Mouse (Mus musculus): ENCODE data around the gene Eps8l3.

Gene Eps8l3

DNA sequence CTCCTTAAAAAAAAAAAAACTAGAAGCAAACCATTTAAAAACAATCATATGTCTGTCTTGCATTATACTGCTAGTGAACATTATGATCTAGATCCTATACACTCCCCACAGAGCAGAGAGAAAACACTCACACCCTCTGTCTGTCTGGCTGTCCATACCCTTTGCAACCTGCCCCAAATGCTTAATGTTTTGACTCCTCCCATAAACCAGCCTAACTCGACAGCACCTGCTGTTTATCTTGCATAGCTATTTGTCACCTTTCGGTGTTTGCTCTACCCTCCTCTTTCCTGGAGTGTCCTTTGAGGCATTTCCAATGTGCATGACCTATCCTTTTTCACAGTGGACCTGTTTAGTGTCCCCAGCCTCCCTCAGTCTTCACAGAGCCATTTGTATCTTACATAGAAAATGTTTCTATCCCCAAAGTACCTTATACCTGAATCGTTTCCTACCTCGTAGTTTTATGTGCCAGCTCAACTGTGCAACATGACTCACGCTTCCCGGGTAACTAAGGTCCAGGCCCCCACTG is 18.2 kb downstream of the Eps8l3 start:
- H3K4me3 ChIP-seq (replicated peaks; ENCODE audit: low read length), result peak overlapping the region; percentile 78
- H3K4me1 ChIP-seq (replicated peaks; ENCODE audit: low read depth, low read length), result peaks cover 12% of the 10 kb centered on the region
- TF ChIP-seq CTCF (conservative IDR thresholded peaks at IDR 0.05; ENCODE audit: low read length), result no peak
- no peak for TF ChIP-seq POU5F1 (IDR thresholded peaks at IDR 0.05; ENCODE audit: borderline replicate concordance, low read length)
- TF ChIP-seq NANOG (IDR thresholded peaks at IDR 0.05; ENCODE audit: borderline replicate concordance, low read length), result no peak
- peaks cover 80% of the 10 kb centered on the region for H3K27me3 ChIP-seq (ENCODE audit: insufficient read depth, low read length)
- H3K9me3 ChIP-seq (ENCODE audit: low read length), result 0 out of 2 replicates have a peak, but pooled peaks cover 4% of the 10 kb centered on the region
- H3K36me3 ChIP-seq (ENCODE audit: insufficient read depth, low read length), result no peaks in the 10 kb centered on the region

DNA sequence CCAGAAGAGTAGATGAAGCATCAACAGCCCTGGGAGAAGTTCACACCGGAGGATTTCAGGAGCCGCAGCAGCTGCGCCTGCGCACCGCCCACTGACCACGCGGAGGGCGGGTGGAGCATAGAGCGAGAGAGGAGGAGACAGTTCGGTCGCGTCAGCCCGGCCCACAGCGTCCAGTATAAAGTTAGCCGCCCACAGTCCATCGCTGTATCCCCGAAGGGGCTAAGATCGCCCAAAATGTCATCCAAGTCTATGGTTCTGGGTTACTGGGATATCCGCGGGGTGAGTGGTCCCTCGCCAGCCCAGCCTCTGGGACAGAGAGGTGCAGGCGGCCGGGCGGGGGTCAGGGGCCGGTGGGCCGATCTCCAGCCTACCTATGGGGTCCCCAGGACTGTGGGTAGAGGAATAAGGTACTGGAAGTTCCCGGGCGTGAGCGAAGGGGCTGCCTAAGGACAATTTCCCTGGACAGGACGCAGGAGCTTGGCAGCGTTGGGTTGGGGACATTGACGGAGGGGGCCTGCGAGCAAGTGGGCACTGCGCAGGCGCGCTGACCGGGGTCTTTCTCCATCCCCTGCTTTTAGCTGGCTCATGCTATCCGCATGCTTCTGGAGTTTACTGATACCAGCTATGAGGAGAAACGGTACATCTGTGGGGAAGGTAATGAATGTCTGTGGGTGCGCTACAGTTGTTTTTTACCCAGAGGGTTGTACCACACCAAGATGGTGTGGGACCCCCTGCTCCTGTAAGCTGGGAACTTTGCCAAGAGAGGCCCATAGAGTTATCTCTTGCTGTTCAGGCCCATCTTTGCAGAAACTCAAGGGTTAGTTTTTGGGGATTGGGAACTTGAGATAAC is 18.9 kb downstream of the Eps8l3 start, which contains the start of gene Gstm5:
Gene Gstm5, plus strand, starts transcription at position 102 of the 850 bp plus-strand sequence.
- Histone ChIP-seq H3K4me3 (replicated peaks; ENCODE audit: low read length) (peak within 1 kb of the TSS; percentile 78), H3K4me1 (replicated peaks; ENCODE audit: low read depth, low read length) (peaks cover 14% of the 10 kb centered on the region), H3K9me3 (ENCODE audit: low read length) (0 out of 2 replicates have a peak, but pooled peaks cover 4% of the 10 kb centered on the region), H3K27me3 (ENCODE audit: insufficient read depth, low read length) (peaks cover 76% of the 10 kb centered on the region), H3K36me3 (ENCODE audit: insufficient read depth, low read length) (no peaks in the 10 kb centered on the region)
- TF ChIP-seq POU5F1 (IDR thresholded peaks at IDR 0.05; ENCODE audit: borderline replicate concordance, low read length) (no peak), CTCF (conservative IDR thresholded peaks at IDR 0.05; ENCODE audit: low read length) (no peak), NANOG (IDR thresholded peaks at IDR 0.05; ENCODE audit: borderline replicate concordance, low read length) (no peak)

DNA sequence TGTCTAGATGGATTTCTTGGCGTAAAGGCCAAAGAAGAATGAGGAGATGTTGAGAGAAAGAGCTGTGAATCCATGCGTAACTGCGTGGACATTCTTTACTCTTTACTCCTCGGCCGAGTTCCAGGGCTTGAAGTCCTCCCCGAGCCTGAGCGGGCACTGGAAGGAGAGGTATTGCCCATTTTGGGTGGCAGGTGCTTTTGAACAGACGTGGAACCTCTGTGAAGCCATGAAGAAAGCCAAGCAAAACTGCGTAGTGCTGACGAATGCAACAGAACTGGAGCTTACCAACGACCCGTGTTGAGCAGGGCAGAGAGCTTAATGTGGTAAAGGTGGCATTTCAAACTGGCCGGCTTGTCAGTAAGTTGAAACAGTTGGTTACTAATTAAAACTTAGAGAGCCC is 21.7 kb downstream of the Eps8l3 start:
- H3K9me3 ChIP-seq (ENCODE audit: low read length), result 0 out of 2 replicates have a peak, but pooled peaks cover 4% of the 10 kb centered on the region
- H3K4me3 ChIP-seq (replicated peaks; ENCODE audit: low read length), result no peak overlapping the region
- TF ChIP-seq POU5F1 (IDR thresholded peaks at IDR 0.05; ENCODE audit: borderline replicate concordance, low read length) (no peak), CTCF (conservative IDR thresholded peaks at IDR 0.05; ENCODE audit: low read length) (no peak)

GRCm38 (mm10) chr3:107900955-107901673 is 24.1 kb downstream of the Eps8l3 start:
- H3K27me3 ChIP-seq (ENCODE audit: insufficient read depth, low read length), result peaks cover 44% of the 10 kb centered on the region
- H3K9me3 ChIP-seq (ENCODE audit: low read length), result 0 out of 2 replicates have a peak, but pooled peaks cover 4% of the 10 kb centered on the region
- no peak overlapping the region for H3K4me3 ChIP-seq (replicated peaks; ENCODE audit: low read length)
- no peaks in the 10 kb centered on the region for H3K36me3 ChIP-seq (ENCODE audit: insufficient read depth, low read length)
- peaks cover 24% of the 10 kb centered on the region for H3K4me1 ChIP-seq (replicated peaks; ENCODE audit: low read depth, low read length)
- no peak for TF ChIP-seq NANOG (IDR thresholded peaks at IDR 0.05; ENCODE audit: borderline replicate concordance, low read length)
- TF ChIP-seq POU5F1 (IDR thresholded peaks at IDR 0.05; ENCODE audit: borderline replicate concordance, low read length), result no peak
- no peak for TF ChIP-seq CTCF (conservative IDR thresholded peaks at IDR 0.05; ENCODE audit: low read length)

More for the DNA sequence above, 21.7 kb downstream of the Eps8l3 start:
- Histone ChIP-seq H3K27me3 (ENCODE audit: insufficient read depth, low read length) (peaks cover 50% of the 10 kb centered on the region), H3K4me1 (replicated peaks; ENCODE audit: low read depth, low read length) (peaks cover 27% of the 10 kb centered on the region), H3K36me3 (ENCODE audit: insufficient read depth, low read length) (no peaks in the 10 kb centered on the region)

DNA sequence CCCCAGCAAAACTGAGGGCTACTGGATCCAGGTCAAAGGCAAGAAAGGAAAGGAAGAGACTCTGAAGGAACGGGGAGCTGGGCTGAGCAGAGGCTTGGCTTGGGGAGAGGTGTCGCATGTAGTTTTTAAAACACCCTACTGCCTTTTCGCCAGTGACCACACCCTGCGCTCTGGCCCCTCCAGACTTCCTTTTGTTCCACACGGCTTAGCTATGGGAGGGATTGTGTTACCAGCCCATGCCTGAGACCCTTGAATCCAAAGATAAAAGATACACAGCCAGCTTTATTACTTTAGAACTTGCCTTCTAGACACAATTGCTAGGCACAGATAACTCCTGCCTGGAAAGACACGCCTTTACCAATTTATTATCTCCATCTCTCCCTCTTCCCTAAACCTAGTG is 28.9 kb downstream of the Eps8l3 start:
- no peak for TF ChIP-seq CTCF (conservative IDR thresholded peaks at IDR 0.05; ENCODE audit: low read length)
- no peak for TF ChIP-seq POU5F1 (IDR thresholded peaks at IDR 0.05; ENCODE audit: borderline replicate concordance, low read length)
- no peak for TF ChIP-seq NANOG (IDR thresholded peaks at IDR 0.05; ENCODE audit: borderline replicate concordance, low read length)
- H3K36me3 ChIP-seq (ENCODE audit: insufficient read depth, low read length), result no peaks in the 10 kb centered on the region
- H3K9me3 ChIP-seq (ENCODE audit: low read length), result no peaks in the 10 kb centered on the region
- no peak overlapping the region for H3K4me3 ChIP-seq (replicated peaks; ENCODE audit: low read length)
- peaks cover 26% of the 10 kb centered on the region for H3K4me1 ChIP-seq (replicated peaks; ENCODE audit: low read depth, low read length)
- H3K27me3 ChIP-seq (ENCODE audit: insufficient read depth, low read length), result peaks cover 39% of the 10 kb centered on the region

- H3K4me1 ChIP-seq (replicated peaks; ENCODE audit: low read depth, low read length), result peaks cover 2% of the 10 kb centered on the region
- TF ChIP-seq CTCF (conservative IDR thresholded peaks at IDR 0.05; ENCODE audit: low read length) (no peak), NANOG (IDR thresholded peaks at IDR 0.05; ENCODE audit: borderline replicate concordance, low read length) (no peak), POU5F1 (IDR thresholded peaks at IDR 0.05; ENCODE audit: borderline replicate concordance, low read length) (no peak)
- H3K9me3 ChIP-seq (ENCODE audit: low read length), result no peaks in the 10 kb centered on the region
- no peak overlapping the region for H3K4me3 ChIP-seq (replicated peaks; ENCODE audit: low read length)
- H3K36me3 ChIP-seq (ENCODE audit: insufficient read depth, low read length), result no peaks in the 10 kb centered on the region
- H3K27me3 ChIP-seq (ENCODE audit: insufficient read depth, low read length), result peaks cover 2% of the 10 kb centered on the region; the same call in 1 of the 2 replicates
Observed at GRCm38 (mm10) chr3:107916674-107917073, 39.6 kb downstream of the Eps8l3 start.

- H3K36me3 ChIP-seq (ENCODE audit: insufficient read depth, low read length), result no peaks in the 10 kb centered on the region
- H3K9me3 ChIP-seq (ENCODE audit: low read length), result no peaks in the 10 kb centered on the region
- TF ChIP-seq POU5F1 (IDR thresholded peaks at IDR 0.05; ENCODE audit: borderline replicate concordance, low read length) (no peak), CTCF (conservative IDR thresholded peaks at IDR 0.05; ENCODE audit: low read length) (peak; percentile 78)
- no peaks in the 10 kb centered on the region for H3K4me1 ChIP-seq (replicated peaks; ENCODE audit: low read depth, low read length)
- H3K4me3 ChIP-seq (replicated peaks; ENCODE audit: low read length), result no peak overlapping the region
- H3K27me3 ChIP-seq (ENCODE audit: insufficient read depth, low read length), result peaks cover 2% of the 10 kb centered on the region; the same call in 1 of the 2 replicates
Observed at GRCm38 (mm10) chr3:107917097-107917496, 40.1 kb downstream of the Eps8l3 start.

DNA sequence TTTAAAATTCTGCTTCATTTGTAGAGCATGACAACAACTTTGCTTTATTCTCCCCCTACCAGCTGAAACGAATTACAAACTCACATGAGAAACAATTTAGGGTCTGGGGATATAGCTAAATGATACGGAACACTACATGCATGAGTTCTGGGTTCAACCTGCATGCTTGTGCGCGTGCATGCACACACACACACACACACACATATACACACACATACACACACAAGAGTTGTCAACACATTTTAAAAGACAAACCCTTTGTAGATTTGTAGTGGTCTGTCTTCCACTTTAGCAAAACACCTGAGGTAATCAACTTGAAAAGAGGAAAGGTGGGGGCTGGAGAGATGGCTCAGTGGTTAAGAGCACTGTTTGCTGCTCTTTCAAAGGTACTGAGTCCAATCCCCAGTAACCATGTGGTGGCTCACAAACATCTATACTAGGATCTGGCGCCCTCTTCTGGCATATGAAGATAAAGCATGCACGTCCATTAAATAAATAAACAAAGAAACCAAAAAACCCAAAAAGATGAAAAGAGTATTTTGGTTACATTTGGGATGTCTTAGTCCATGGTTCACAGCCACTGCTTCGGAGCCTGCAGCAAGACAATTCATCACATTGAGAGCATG is 40.9 kb downstream of the Eps8l3 start:
- H3K9me3 ChIP-seq (ENCODE audit: low read length), result no peaks in the 10 kb centered on the region
- H3K4me3 ChIP-seq (replicated peaks; ENCODE audit: low read length), result no peak overlapping the region
- H3K36me3 ChIP-seq (ENCODE audit: insufficient read depth, low read length), result no peaks in the 10 kb centered on the region
- peaks cover 2% of the 10 kb centered on the region; the same call in 1 of the 2 replicates for H3K27me3 ChIP-seq (ENCODE audit: insufficient read depth, low read length)
- no peak for TF ChIP-seq POU5F1 (IDR thresholded peaks at IDR 0.05; ENCODE audit: borderline replicate concordance, low read length)
- TF ChIP-seq NANOG (IDR thresholded peaks at IDR 0.05; ENCODE audit: borderline replicate concordance, low read length), result no peak
- TF ChIP-seq CTCF (conservative IDR thresholded peaks at IDR 0.05; ENCODE audit: low read length), result peak; percentile 73
- no peaks in the 10 kb centered on the region for H3K4me1 ChIP-seq (replicated peaks; ENCODE audit: low read depth, low read length)

All from E14TG2a.4 (cell line).